Mouse (Mus musculus): ENCODE measurements at regions not wholly inside any gene's neighbourhood (a gene's known extent, or its start where the extent isn't known, plus 50 kb on each side); places are given as distances from the start of the nearest gene placed in this dataset.

GRCm38 (mm10) chr14:46082646-46083045 is 296.6 kb upstream of the Gm15217 start:
- no peak for DNase-seq (ENCODE audit: low spot score)

- DNase-seq (ENCODE audit: low spot score): no peak
Measured at GRCm38 (mm10) chr14:46088968-46089691, 290.1 kb upstream of the Gm15217 start.

GRCm38 (mm10) chr14:46115950-46116349 is 263.3 kb upstream of the Gm15217 start:
- no peak for DNase-seq (ENCODE audit: low spot score)

- DNase-seq (ENCODE audit: low spot score): no peak
Measured at GRCm38 (mm10) chr14:46126541-46126940, 252.7 kb upstream of the Gm15217 start.

- no peak for DNase-seq (ENCODE audit: low spot score)
Measured at GRCm38 (mm10) chr14:46129762-46130161, 249.5 kb upstream of the Gm15217 start.

- DNase-seq (ENCODE audit: low spot score): no peak
Measured at GRCm38 (mm10) chr14:46144175-46144574, 235.0 kb upstream of the Gm15217 start.

GRCm38 (mm10) chr14:46144707-46145106 is 234.5 kb upstream of the Gm15217 start:
- no peak for DNase-seq (ENCODE audit: low spot score)

- no peak for DNase-seq (ENCODE audit: low spot score)
Measured at GRCm38 (mm10) chr14:46145584-46145983, 233.6 kb upstream of the Gm15217 start.

- DNase-seq (ENCODE audit: low spot score): no peak
Measured at GRCm38 (mm10) chr14:46149073-46149661, 230.0 kb upstream of the Gm15217 start.

GRCm38 (mm10) chr14:46158741-46159140 is 220.5 kb upstream of the Gm15217 start:
- DNase-seq (ENCODE audit: low spot score): no peak

- no peak for DNase-seq (ENCODE audit: low spot score)
Measured at GRCm38 (mm10) chr14:46172181-46172874, 206.9 kb upstream of the Gm15217 start.

- DNase-seq (ENCODE audit: low spot score): peak; percentile 49
Measured at GRCm38 (mm10) chr14:46172875-46173324, 206.3 kb upstream of the Gm15217 start.

GRCm38 (mm10) chr14:46174386-46174785 is 204.8 kb upstream of the Gm15217 start:
- no peak for DNase-seq (ENCODE audit: low spot score)

- no peak for DNase-seq (ENCODE audit: low spot score)
Measured at GRCm38 (mm10) chr14:46175291-46176216, 203.7 kb upstream of the Gm15217 start.

- DNase-seq (ENCODE audit: low spot score): no peak
Measured at GRCm38 (mm10) chr14:46179024-46179423, 200.2 kb upstream of the Gm15217 start.

GRCm38 (mm10) chr14:46191639-46192399 is 187.4 kb upstream of the Gm15217 start:
- no peak for DNase-seq (ENCODE audit: low spot score)

GRCm38 (mm10) chr14:46193577-46193976 is 185.6 kb upstream of the Gm15217 start:
- no peak for DNase-seq (ENCODE audit: low spot score)

GRCm38 (mm10) chr14:46195939-46196338 is 183.3 kb upstream of the Gm15217 start:
- DNase-seq (ENCODE audit: low spot score): no peak

- DNase-seq (ENCODE audit: low spot score): no peak
Measured at GRCm38 (mm10) chr14:46202818-46203217, 176.4 kb upstream of the Gm15217 start.

- no peak for DNase-seq (ENCODE audit: low spot score)
Measured at GRCm38 (mm10) chr14:46220483-46220882, 158.7 kb upstream of the Gm15217 start.
